Mouse (Mus musculus) E14TG2a.4 (cell line): ENCODE measurements around the gene Myh9.

Experiments used
- H3K27me3 ChIP-seq: 2 replicates; pipeline ENCODE4 v1.6.1; 2014; ENCODE audit warnings: low read length, control low read depth; ENCODE audit not compliant: insufficient read depth
- H3K36me3 ChIP-seq: 2 replicates; pipeline ENCODE4 v1.6.1; 2014; ENCODE audit warnings: low read length, control low read depth; ENCODE audit not compliant: insufficient read depth
- H3K4me1 ChIP-seq: replicated peaks from 2 replicates; pipeline ENCODE4 v1.6.1; 2014; ENCODE audit warnings: low read depth, low read length, control low read depth
- H3K4me3 ChIP-seq: replicated peaks from 2 replicates; pipeline ENCODE4 v1.5.1; 2014; ENCODE audit warnings: mild to moderate bottlenecking, low read length
- H3K9me3 ChIP-seq: 2 replicates; pipeline ENCODE4 v1.6.1; 2014; ENCODE audit warnings: low read length, control low read depth
- CTCF ChIP-seq: conservative IDR thresholded peaks from 2 replicates; pipeline ENCODE4 v1.5.1; 2014; ENCODE audit warnings: low read length
- NANOG ChIP-seq: IDR thresholded peaks from 2 replicates; pipeline ENCODE4 v1.6.1; 2014; ENCODE audit warnings: borderline replicate concordance, low read length, mixed read lengths
- POU5F1 ChIP-seq: IDR thresholded peaks from 2 replicates; pipeline ENCODE4 v1.6.1; 2014; ENCODE audit warnings: low read length, borderline replicate concordance

The Myh9 gene

GRCm38 (mm10) chr15:77883697-77884010, 41.7 kb upstream of the Myh9 start:
- H3K9me3 ChIP-seq = no peaks in the 10 kb centered on the region
- H3K36me3 ChIP-seq = no peaks in the 10 kb centered on the region
- H3K4me1 ChIP-seq = peaks cover 70% of the 10 kb centered on the region
- H3K27me3 ChIP-seq = no peaks in the 10 kb centered on the region
- TF ChIP-seq NANOG = no peak
- H3K4me3 ChIP-seq = peak overlapping the region; percentile 66

DNA sequence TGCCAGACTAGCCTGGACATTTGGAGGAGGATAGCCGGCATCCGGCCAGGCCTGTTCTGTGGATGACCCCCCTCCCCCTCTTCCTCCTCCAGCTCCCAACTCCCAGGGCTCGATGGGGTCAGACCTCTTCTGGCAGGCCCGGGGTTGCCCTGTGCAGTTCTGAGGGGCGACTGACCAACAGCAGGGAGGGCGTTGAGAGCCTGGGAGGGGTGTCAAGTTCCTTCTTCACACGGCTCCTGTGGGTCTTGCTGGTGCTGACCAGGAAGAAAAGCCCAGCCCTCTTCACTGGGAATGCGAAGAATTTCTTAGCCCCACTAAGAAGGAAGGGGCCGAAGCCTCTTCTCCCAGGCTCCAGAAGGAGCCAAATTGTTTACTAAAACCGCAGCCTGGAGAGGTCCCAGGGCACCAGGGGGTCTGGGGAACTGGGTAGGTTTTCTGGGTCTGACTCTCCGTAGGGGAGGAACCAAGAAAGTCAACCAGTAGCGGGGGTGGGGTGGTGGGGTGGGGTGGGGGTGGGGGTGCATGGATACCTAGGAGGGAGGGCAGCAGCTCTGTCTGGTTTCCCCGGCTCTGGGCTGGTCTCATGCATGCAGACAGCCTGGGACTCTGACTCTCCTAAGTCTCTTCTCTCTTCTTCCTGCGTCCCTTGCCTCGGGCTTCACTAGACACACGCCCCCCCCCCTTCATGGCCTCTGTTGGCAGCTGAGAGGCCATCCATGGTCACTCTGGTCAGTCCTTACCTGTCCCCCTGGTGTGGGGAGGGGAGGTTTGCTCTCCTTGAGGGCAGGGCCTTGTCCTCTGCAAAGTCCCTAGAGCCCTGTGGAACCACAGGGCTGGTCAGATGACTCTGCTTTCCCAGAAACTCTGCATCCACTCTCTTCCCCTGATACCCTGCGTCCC, 41.1 kb upstream of the Myh9 start:
- H3K4me1 ChIP-seq = peaks cover 64% of the 10 kb centered on the region
- H3K36me3 ChIP-seq = no peaks in the 10 kb centered on the region
- no peaks in the 10 kb centered on the region for H3K9me3 ChIP-seq
- H3K27me3 ChIP-seq = no peaks in the 10 kb centered on the region
- peak overlapping the region; percentile 66 for H3K4me3 ChIP-seq
- TF ChIP-seq CTCF (no peak), POU5F1 (no peak), NANOG (no peak)

DNA sequence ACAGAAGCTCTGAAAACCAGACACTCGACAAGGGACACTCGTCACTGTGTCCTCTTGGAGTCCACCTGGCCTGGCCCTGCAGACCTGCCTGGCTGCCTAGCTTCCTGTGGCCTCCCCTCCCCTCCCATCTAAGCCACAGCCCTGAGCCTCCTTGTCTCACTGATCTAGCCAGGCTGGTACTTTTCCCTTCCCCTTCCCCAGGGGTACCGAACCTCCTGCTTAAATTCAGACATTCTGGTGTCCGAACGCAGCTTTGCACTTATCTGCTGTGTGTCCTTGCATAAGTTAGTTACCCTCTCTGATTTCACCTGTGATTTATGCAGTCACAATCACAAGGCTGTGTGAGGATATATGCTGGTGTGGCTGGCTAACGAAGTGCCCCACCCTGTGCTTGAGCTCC, 40.3 kb upstream of the Myh9 start:
- Histone ChIP-seq H3K9me3 (no peaks in the 10 kb centered on the region), H3K36me3 (no peaks in the 10 kb centered on the region), H3K27me3 (no peaks in the 10 kb centered on the region), H3K4me3 (peak overlapping the region; percentile 63), H3K4me1 (peaks cover 56% of the 10 kb centered on the region)
- TF ChIP-seq CTCF (no peak), POU5F1 (no peak), NANOG (no peak)

GRCm38 (mm10) chr15:77881698-77882097, 39.7 kb upstream of the Myh9 start:
- peaks cover 53% of the 10 kb centered on the region for H3K4me1 ChIP-seq
- H3K9me3 ChIP-seq = no peaks in the 10 kb centered on the region
- no peaks in the 10 kb centered on the region for H3K36me3 ChIP-seq
- TF ChIP-seq POU5F1 (no peak), NANOG (no peak)
- H3K4me3 ChIP-seq = peak overlapping the region; percentile 63
- no peaks in the 10 kb centered on the region for H3K27me3 ChIP-seq

- H3K36me3 ChIP-seq = no peaks in the 10 kb centered on the region
- H3K4me1 ChIP-seq = peaks cover 48% of the 10 kb centered on the region
- H3K9me3 ChIP-seq = no peaks in the 10 kb centered on the region
- no peak overlapping the region for H3K4me3 ChIP-seq
- H3K27me3 ChIP-seq = no peaks in the 10 kb centered on the region
- TF ChIP-seq NANOG (no peak), CTCF (no peak), POU5F1 (no peak)
These were observed 38.8 kb upstream of the Myh9 start for GRCm38 (mm10) chr15:77880738-77881137.

DNA sequence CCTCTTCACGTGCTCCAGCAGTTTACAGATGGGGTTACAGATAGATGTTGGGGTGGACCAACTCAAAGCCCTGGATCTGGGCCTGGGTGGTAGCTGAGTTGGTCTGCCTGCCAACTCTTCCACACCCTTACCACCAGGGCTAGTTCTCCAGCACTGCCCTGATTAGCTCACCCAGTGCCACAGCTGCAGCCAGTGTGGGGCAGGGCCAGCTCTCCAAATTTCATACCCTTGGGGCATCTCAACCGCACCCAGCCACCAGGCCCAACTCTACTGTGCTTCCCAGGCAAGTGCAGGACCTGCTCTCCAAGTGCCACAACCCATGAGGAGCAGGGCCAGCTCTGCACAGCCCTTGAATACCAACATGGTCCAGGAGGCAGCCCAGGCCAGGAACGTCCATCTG, 37.8 kb upstream of the Myh9 start:
- Histone ChIP-seq H3K36me3 (no peaks in the 10 kb centered on the region), H3K4me3 (no peak overlapping the region), H3K27me3 (no peaks in the 10 kb centered on the region), H3K4me1 (peaks cover 42% of the 10 kb centered on the region), H3K9me3 (no peaks in the 10 kb centered on the region)
- TF ChIP-seq CTCF (no peak), NANOG (no peak), POU5F1 (no peak)

DNA sequence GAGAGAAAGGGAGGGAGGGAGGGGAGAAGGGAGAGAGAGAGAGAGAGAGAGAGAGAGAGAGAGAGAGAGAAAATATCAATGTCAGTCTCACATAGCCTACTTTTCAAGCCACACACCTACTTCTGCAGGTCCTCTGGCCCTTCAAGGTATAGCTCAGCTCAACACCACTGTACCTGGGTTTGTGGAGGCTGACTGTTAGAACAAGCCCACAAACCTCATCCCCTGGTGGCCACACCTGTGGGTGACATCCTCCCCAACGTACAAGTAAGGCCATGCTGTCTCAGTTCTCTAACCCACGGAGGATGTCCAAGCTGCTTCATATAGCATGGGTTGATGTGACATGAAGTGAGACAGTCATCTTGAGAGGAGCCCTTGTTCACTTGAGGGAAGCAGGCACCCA, 35.2 kb upstream of the Myh9 start:
- Histone ChIP-seq H3K4me3 (no peak overlapping the region), H3K4me1 (peaks cover 46% of the 10 kb centered on the region), H3K27me3 (no peaks in the 10 kb centered on the region), H3K9me3 (no peaks in the 10 kb centered on the region), H3K36me3 (no peaks in the 10 kb centered on the region)
- TF ChIP-seq NANOG (no peak), CTCF (no peak), POU5F1 (no peak)

DNA sequence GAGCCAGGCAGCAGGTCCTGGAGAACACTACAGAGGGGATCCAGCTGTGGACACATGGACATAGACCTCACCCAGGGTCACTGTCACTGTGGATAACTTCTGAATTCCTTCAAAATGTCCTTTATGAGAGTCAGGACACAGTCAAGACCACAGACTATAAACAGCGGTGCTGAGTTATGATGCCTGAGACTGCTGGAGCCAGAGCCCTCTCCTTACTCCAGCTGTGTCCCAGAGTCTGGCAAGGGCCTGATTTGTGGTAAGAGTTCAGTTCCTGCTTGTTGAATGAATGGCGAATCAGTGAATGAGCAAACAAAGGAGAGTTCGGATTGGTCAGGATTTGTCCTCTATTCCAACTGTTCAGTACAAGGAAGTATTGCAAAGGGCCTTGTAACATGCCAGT, 34.7 kb upstream of the Myh9 start:
- Histone ChIP-seq H3K36me3 (no peaks in the 10 kb centered on the region), H3K4me1 (peaks cover 42% of the 10 kb centered on the region), H3K4me3 (no peak overlapping the region), H3K27me3 (no peaks in the 10 kb centered on the region), H3K9me3 (no peaks in the 10 kb centered on the region)
- TF ChIP-seq CTCF (no peak), POU5F1 (no peak), NANOG (no peak)

GRCm38 (mm10) chr15:77875953-77876352, 34.0 kb upstream of the Myh9 start:
- H3K4me1 ChIP-seq = peaks cover 35% of the 10 kb centered on the region
- H3K27me3 ChIP-seq = no peaks in the 10 kb centered on the region
- no peaks in the 10 kb centered on the region for H3K36me3 ChIP-seq
- no peak for TF ChIP-seq NANOG
- no peak for TF ChIP-seq POU5F1
- TF ChIP-seq CTCF = no peak
- no peak overlapping the region for H3K4me3 ChIP-seq
- no peaks in the 10 kb centered on the region for H3K9me3 ChIP-seq
